ENCODE assay signal across 9 mouse cellular contexts in genomic region chr16:93344555-93344954, GRCm38 (mm10).
"Had no signal": no experiment of that assay in that cellular context is flagged by ENCODE, and none has a peak within 500 bp of the region (broad histone marks: within the 10 kb centered on the region; RNA-seq: fewer than 3 reads in every experiment).

No protein-coding gene starts in this region.

- DNase-seq: kidney, adult 11 months; kidney, adult 9 months; kidney, postnatal 36 days; lung, postnatal 14 days; retina, postnatal 1 day; right cerebral cortex, postnatal 4 days; spleen, adult 18-20 months had no signal

- ATAC-seq: liver, embryonic 12.5 days; midbrain, embryonic 16.5 days had no signal
